Mouse (Mus musculus) kidney, postnatal 25 days (tissue): ENCODE data around the gene Cabp7.
A peak's percentile ranks its signal among the peaks of the same experiment; 100 is the strongest.

Experiments
- DNase-seq, 2 experiments: peaks; one replicate each; pipeline ENCODE4 v3.0.0; 2021; ENCODE audit warnings: mixed read lengths in 2 of 2

Gene Cabp7

DNA sequence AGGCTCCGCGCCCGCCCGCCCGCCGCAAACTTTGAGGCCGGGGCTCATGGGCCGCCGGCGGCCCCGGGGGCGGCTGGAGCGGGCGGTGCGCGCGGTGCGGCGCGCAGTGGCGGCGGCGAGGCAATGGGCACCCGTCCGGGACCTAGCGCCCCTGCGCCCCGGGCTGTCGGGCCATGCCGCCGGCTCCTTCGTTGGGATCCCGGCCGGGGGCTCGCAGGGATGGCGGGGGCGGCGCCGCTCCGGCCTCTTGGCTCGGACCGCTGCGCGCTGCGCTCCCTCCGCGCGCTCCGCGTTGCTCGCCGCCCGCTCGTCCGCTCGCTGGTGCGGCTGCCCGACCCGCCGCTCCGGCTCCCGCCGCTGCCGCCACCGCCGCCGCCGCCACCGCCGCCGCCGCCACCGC, at the start of gene Cabp7:
Gene Cabp7 (minus strand): TSS at position 46 of the 400 bp plus-strand sequence.
- DNase-seq = no peak

DNA sequence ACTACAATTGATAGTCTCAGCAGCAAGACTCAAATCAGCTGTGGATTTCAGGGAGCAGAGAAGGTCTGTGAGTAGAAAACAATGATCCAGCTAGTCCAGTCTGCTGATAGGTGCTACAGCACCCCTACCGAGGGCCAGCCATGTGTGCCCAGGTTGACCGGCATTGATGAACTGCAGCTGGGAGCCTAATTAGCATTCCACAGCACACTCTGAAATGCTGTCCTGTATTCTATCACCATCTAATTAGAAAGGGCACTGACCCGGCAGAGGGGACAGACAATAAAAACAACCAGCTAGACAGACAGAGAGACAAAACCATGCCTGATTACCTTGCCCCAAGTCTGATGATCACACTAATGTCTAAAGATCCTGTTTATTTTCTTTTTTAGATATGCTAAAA, 46.4 kb upstream of the Cabp7 start:
- DNase-seq = no peak

DNA sequence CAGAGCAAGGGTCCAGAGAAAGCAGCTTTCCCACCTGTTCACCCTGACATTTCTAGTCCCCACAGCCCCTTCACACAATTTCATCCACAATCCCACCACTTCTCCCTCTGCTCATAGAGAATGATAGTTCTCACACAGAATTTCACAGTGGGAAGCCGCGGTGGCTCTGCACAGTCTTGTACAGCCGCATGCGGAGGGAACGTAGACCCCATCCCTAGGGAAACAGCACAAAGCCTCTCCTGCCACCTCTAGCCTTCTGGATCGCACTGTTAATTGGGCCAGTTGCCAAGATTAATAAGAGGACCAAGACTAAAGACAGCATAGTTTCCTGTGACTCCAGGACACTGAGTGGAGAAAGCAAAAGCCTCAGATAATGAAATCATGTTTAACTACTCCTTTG, 45.0 kb upstream of the Cabp7 start:
- DNase-seq = no peak

DNA sequence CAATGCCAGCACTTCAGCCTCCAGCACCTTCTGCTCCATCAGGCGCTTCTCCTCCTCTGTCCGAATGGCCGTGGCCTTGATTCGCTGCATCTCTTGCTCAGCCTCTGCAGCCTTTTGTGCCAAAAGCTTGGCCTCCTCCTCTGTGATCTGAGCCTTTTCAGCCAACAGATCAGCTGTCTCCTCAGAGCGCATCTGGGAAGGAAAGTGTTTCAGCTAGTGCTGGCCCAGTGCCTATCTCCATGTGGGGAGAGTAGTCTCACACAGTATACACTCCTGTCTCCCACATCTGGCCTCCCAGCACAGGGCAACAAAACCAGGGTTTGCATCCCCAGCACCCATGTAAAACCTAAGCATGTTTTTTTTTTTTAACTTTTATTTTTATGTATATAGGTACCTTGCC, 43.1 kb upstream of the Cabp7 start:
- no peak for DNase-seq

DNA sequence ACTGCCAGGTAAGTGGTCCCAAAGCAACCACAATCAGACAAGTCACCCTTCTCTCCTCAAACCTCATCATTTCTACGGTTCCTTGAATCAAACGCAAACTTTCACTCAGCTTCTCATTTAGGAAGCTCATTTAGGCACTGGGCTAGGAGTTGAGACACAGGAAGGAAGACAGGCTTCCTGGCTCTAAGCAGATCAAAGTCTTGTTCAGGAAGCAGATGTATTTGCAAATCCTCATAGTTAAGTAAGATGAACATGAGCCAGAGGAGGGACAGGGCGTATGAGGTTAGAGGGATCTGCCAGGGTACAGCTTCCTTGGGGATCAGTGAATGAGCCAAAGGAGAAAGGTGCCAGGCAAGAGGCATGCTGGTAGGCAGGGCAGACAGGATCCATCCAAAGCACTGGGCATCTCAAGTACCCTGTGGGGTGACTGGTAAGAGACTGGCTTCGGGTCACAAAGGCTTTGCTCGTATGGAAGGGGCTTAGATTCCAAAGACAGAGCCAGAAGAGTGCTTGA, 38.1 kb upstream of the Cabp7 start:
- DNase-seq = no peak

DNA sequence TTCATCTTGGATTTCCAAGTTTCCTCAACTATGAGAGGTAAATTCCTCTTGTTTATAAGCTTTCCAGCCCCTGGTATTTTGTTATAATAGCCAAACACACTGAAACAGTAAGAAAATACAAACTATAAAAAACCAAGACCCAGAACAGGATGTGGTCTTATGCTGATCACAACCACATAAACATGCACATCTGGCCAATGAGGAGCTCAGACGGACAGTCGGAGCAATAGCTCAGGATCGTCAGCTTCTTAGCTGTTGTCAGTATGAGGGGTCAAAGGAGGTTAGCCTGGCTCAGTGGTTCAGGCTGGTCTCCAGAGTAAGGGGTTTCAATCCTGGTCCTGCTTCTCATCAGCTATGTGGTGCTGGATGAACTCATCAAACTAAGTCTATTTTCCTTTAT, 36.5 kb upstream of the Cabp7 start:
- DNase-seq = no peak

DNA sequence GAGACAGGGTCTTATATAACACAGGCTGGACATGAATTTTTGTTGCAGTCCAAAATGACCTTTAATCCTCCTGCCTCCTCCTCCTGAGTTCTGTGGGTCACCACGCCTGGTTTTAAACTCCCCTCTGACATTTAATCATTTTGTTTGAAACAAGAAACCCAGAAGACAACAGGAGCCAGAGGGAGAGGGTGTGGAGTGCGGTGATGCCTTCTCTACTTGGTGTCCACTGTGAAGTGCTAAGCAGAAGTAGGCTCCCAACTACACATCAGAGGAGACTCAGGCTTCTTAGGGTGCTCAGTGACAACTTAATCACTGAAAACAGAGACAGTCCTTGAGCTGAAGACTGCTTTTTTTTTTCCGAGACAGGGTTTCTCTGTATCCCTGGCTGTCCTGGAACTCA, 34.3 kb upstream of the Cabp7 start:
- no peak for DNase-seq

DNA sequence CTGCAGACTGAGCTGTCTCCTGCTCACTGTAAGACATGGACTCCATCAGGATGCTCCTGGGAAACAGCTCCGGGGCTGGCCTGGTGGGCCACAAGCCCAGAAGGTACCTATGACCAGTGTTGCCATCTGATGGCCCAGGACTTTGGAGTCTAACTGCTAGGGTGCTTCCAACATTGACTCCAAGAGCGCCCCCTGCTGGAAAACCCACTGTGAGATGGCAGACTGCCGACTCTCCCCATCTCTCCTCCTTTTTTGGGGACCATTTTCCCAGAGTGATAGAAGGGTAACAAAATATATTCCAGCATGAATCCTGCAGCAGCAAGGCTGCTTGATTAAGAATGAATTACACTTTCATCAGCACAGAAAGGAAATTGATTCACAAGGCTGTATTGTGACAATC, 26.3 kb upstream of the Cabp7 start:
- DNase-seq = peak; percentile 70 to 83

DNA sequence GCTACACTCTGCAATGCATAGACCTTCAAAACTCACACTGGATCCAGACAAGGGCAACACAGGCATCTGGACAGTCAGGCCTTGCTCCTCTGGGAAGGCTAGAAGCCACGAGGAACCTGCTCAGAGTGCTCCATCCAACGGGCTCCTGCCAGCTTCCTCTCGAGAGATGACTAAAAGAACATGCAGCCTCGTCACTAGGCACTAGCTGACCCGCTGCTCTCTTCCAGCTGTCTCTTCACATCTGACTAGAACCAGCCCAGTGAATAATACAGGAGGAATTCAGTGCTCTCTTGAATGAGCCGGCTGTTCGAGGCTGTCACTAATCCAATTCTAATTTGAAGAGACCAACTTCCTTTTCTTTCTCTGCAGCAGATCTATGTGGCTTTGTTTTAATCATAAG, 25.2 kb upstream of the Cabp7 start:
- DNase-seq = no peak

DNA sequence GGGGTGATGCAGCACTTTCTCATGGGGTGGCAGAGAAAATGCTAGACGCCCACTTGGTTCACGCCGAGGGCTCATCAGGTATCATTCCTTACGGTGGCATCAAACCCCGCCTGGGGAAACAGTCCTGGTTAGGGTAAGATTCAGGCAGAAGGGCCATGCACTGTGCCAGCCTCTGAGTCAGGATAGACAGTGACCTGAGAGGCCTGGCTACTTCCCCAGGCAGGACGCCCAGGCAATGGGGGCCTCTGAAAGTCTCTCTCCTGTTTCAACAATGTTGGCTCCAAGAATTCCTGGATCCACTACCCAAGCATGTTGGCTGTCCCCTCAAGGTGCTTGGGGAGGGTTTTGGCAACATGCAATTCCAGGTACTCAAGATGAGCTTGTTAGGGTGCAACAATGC, 23.3 kb upstream of the Cabp7 start:
- no peak for DNase-seq

DNA sequence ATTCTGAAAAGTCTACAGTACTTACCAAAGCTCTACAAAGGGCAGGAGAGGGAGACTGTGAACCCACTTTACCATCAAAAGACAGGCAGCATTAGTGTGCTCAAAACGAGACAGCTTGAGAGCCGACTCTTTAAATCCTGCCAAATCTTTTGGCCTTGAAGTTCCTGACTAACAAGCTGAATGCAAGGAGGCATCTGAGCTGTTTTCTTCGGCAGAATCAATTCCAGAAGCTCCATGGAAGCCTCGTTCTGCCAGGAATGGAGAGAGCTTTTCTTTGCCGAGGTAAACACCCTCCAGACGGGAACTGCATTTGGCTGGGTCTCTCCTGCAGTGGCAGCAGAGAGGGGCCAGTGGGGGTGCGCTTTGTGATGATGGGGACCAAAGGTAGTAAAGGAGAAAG, 22.7 kb upstream of the Cabp7 start:
- DNase-seq = no peak

DNA sequence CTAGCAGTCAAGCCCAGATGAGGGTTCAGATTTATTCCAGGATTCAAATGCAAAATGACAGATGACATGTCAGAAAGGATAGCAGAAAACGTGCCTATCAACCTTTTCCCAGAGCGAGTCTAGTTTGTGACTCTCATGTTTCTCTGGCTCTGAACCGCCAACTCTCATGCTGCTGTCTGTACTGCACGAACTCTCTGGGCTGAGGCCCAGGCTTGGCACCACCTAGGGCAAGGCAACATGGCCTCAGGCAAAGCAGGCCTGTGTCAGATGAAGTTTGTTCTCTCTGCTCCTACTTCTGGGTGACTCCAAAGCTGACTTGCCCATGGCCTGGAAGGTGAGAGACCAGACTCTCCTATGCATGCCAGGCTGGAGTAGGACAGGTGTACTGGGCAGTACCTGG, 21.8 kb upstream of the Cabp7 start:
- DNase-seq = no peak

DNA sequence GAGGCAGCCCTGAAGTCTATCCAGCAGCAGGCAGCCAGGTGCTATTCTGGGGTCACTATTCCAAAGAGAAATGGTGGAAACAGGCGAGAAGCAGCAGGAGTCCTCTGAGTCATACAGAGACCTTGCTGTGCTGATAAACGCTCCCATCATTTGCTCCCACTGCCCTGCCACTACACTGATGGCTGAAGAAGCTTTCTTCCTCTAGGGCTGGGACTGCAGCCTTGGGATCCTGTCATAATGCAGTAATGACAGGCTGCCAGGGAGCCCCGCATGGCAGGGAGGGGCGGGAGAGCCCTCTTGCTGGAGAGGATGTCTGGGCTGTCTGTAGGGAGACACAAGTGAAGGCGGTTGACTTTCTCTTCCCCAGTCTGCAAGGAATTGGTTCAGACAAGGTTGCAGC, 17.9 kb upstream of the Cabp7 start:
- DNase-seq = no peak

DNA sequence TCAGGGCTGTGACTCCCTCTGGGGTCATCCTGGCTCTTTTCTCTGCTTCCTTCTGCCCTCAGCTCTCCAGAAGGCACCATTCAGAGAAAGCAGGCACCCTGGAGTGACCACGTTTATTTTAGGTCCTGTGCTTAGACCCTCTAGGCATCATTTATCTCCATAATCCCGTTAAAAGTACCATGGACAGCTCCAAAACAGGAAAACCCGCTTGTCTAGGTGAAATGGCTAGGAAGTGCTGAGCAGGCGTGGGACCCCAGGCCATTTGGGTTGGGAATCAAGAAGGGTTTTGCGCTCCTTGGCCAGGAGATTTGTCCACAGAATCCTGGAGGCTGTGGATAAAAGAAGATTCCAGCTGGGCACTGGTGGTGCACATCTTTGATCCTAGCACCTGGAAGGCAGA, 17.1 kb upstream of the Cabp7 start:
- DNase-seq = no peak

DNA sequence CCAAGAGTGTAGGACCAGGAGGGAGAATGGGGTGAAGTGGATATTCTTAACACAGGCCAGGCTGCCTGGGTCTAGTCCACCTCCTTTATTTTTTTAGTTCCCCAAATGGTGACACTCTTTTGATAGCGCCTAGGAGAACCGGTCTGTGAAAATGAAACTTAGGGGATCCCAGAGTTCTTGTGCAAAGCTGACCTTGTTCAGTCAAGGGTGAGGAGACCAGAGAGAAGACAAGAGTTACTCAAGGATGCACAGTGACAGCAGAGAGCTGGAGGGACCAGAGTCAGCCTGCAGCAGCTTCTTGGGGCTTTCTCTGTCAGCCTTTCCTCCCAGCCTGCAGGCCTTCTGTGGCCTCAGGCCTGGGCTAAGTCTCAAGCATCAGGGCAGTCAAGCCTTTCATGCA, 15.9 kb upstream of the Cabp7 start:
- DNase-seq = no peak

DNA sequence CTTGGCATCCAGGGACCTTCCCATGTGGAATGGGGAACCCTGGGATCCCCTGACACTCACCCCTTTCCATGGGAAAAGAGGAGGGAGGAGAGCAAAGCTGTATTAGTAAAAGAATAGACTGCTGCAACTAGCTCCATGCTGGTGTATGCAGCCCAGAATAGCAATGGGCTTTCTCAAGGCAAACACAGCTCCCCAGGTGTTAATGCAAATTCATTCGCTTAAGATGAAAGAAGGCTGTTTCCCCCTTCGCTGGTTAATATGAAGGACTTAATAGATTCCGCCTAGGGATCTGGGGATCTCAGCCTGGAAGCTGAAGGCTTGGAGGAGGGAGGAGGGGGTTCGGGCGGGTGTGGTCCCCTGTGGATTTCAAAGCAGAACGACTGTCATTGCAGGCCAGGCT, 15.4 kb upstream of the Cabp7 start:
- DNase-seq = no peak

DNA sequence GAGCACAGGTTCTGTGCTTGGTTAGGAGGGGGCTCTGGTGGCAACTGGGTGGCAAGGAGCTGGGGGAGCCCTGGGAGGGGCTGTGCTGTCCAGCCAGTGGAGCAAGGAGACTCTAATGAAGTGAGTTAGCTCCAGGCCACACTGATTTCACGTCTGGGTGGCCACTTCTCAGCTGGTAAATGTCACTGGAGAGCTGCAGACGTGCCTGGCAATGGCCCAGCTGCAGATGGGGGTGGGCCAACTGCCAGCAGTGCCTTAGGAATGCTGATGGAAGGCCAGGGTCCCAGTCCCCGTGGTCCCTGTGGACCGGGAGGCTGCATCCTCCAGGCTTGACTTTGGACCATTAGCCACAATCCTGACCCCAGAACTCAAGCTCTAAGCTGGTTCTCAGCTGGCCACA, 13.9 kb upstream of the Cabp7 start:
- peak; percentile 36 to 58 for DNase-seq

DNA sequence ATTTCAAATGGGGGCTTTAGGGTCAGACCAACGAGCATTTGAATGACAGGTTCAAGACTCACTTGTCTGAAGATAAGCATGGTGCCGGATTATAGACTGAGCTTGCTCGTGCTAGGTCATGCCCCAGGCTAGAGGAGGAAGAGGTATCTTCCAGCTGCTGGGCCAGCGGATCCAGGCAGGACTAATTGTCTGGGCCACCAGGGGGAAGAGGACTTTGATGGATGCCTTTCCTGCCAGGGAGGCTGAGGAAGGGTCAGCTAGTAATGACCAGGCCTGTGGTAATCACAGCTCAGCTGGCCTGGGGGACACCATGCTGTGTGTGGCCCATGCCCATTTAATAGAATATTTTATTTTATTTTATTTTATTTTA, 11.2 kb upstream of the Cabp7 start:
- no peak for DNase-seq

DNA sequence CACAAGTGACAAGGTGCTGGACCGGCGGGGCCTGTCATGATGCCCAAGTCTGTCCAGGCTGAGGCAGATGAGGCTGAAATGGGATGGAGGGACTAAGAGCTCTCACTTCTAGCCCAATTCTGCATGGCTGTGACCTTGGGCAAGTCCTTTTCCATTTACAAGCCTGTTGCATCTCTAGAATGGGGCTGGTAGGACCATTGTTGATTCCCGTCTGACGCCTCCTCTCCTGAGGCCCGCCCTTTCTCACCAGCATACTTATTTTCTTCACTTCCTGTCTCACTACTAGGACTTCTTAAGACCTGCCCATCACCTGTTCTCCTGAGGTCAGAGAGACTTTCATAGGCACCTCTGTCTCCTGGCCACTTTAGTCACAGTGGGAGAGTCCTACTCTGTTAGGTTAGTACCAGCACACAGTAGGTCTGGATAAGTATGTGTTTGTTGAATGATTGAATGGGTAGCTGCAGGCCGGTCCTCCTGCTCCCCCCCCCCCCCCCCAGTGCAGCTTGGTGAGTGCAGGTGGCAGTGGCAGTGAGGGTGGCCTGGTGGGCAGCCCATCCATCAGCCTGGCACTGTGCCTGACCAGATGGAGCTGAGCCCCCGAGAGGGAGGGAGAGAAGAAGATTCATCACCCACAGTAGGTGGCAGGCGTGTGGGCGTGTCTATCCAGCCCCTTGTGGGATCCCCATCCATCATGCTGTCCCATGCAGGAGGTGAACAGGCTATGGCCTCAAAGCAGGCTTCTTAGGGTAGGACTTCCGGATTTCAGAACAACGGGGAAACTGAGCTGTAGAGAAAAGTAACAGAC, 10.6 kb upstream of the Cabp7 start:
- no peak for DNase-seq

DNA sequence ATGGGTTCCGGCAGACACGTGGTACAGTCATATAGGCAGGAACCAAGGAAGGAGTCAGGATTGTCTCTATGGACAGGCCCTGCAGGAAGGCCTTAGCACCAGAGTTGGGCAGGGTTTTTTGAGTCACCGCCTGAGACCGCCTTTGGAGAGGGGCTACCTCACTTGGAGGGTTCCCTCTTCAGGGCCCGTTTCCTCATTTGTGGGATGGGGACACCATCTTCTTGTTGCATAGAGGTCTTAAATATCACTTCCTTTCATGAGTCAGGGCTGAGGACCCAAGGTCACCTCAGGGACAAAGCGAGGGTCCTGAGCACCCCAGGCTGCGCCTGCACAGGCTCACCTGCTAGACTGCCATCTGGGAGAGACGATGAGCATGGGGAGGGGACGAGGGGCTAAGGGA, 9.9 kb upstream of the Cabp7 start:
- DNase-seq = no peak

DNA sequence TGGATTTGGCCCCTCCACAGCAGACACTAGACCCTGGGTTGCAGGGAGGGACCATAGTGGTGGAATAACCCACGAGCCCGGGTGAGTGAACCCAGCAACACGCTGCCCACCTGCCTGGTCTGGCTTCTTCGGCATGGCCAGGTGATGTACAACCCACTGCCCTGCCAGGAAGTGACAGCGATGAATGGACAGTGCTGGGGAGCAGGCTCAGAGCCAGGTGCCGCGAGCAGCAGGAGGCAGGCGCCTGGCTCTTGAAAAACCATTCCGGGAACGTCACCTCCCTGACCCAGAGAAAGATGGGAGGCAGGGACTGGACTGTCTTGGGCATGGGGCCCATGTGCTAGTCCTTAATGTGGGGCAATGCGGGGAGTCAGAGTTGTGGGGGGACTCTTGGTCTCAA, 8.3 kb upstream of the Cabp7 start:
- DNase-seq = no peak

DNA sequence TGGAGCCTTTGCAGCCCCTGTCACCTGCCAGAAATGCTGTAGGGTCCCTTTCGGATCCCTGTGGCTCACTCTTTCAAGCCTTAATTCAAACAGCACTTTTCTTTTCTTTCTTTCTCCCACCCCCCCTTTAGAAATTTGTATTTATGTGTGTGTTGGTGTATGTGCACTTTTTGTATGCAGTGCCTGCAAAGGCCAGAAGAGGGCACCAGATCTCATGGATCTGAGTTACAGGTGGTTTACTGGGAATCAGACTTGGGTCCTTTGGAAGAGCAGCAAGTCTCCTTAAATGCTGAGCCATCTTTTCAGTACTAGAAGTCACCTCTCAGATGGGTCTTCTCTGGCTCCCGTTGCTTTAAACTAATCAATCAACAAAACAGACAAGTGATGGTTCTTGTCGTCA, 7.5 kb upstream of the Cabp7 start:
- DNase-seq = no peak

DNA sequence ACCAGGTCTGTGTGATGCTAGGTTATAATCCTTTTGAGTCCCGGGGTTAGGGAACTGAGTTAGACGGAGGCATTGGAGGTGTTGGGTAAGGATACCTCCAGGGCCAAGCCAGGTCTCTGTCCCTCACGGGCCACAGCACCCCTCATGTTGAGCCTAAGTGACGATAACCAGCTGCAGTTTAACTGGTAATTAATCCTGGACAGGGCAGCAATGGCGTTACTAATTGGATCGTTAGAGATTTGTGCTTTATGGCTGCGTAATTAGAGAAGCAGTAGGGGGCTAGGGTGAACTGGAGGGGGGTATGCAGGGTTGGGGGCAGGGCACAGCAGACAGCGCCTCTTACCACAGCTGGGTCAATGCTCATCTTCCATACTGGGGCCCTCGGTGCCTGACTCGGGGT, 6.3 kb upstream of the Cabp7 start:
- DNase-seq = no peak

DNA sequence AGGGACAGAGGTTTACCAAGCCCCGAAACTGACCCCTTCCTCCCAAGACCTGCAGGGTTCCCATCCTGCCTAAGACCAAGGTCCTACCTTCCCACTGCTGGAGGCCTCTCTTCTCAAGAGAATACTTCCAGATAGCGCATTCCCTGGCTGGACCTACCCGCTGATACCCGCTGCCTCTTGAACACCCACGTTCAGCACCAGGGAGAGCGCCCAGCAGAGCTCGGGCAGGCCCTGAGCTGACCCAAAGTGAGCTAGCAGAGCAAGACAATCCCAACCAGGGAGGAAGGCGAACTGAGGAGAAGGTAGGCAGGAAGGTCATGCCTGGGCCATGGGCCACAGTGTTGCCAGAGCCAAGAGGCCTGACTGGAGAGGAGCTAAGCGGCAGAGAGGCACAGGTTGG, 3.7 kb upstream of the Cabp7 start:
- peak; percentile 81 for DNase-seq

DNA sequence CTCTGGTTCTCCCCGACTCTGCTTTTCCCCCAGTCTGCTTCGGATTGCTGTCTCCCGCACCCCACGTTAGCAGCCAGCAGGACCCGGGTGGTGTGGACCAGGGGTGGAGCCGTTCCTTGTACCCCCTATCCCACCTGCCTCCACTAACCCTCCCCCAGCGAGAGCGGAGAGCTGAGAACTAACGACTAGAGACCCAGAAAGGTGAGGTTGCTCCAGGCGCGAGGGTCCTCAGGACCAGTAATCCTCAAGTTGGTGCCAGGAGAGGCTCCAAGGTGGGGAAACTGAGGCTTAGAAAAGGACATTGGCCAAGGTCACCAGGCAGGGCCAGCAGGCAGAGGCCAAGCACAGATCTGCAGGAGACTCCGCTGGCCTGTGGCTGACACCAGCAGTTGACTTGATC, 707 bp upstream of the Cabp7 start:
- no peak for DNase-seq
